Mouse (Mus musculus): ENCODE data around the gene Crebl2. TPM values are rescaled to one million over a fixed set of nuclear protein-coding genes. Genes with fewer than 3 reads are reported as not detected.

The Crebl2 gene
- polyA plus RNA-seq, 1 experiment: 2.3 TPM

- Histone ChIP-seq H3K9me3 (no peaks in the 10 kb centered on the region), H3K4me3 (replicated peaks) (no peak overlapping the region), H3K27me3 (replicated peaks) (peaks cover 16% of the 10 kb centered on the region), H3K36me3 (replicated peaks; ENCODE audit: low read length) (no peaks in the 10 kb centered on the region), H3K4me1 (no peaks in the 10 kb centered on the region; the same call in 1 of the 2 replicates)
- TF ChIP-seq FLI1 (IDR thresholded peaks at IDR 0.05; ENCODE audit: low read length) (no peak), GATA1 (IDR thresholded peaks at IDR 0.05; ENCODE audit: borderline replicate concordance, low read length) (no peak)
Observed at GRCm38 (mm10) chr6:134819741-134820140, 10.2 kb upstream of the Crebl2 start.

- no peak for TF ChIP-seq GATA1 (IDR thresholded peaks at IDR 0.05; ENCODE audit: borderline replicate concordance, low read length)
- TF ChIP-seq FLI1 (IDR thresholded peaks at IDR 0.05; ENCODE audit: low read length): no peak
- Histone ChIP-seq H3K4me1 (no peaks in the 10 kb centered on the region; the same call in 1 of the 2 replicates), H3K27me3 (replicated peaks) (peaks cover 16% of the 10 kb centered on the region), H3K36me3 (replicated peaks; ENCODE audit: low read length) (no peaks in the 10 kb centered on the region), H3K9me3 (no peaks in the 10 kb centered on the region), H3K4me3 (replicated peaks) (no peak overlapping the region)
Observed at GRCm38 (mm10) chr6:134820411-134820810, 9.5 kb upstream of the Crebl2 start.

GRCm38 (mm10) chr6:134822844-134823243 is 7.1 kb upstream of the Crebl2 start:
- Histone ChIP-seq H3K4me1 (no peaks in the 10 kb centered on the region; the same call in 1 of the 2 replicates), H3K4me3 (replicated peaks) (no peak overlapping the region), H3K36me3 (replicated peaks; ENCODE audit: low read length) (no peaks in the 10 kb centered on the region), H3K9me3 (no peaks in the 10 kb centered on the region), H3K27me3 (replicated peaks) (peaks cover 11% of the 10 kb centered on the region)
- no peak for TF ChIP-seq GATA1 (IDR thresholded peaks at IDR 0.05; ENCODE audit: borderline replicate concordance, low read length)
- TF ChIP-seq FLI1 (IDR thresholded peaks at IDR 0.05; ENCODE audit: low read length): no peak

GRCm38 (mm10) chr6:134830776-134831175 is 822 bp downstream of the Crebl2 start:
- no peak for TF ChIP-seq FLI1 (IDR thresholded peaks at IDR 0.05; ENCODE audit: low read length)
- TF ChIP-seq GATA1 (IDR thresholded peaks at IDR 0.05; ENCODE audit: borderline replicate concordance, low read length): no peak
- H3K4me1 ChIP-seq: peaks cover 53% of the 10 kb centered on the region
- peaks cover 2% of the 10 kb centered on the region for H3K27me3 ChIP-seq (replicated peaks)

GRCm38 (mm10) chr6:134834585-134835251 is 4.8 kb downstream of the Crebl2 start:
- H3K27me3 ChIP-seq (replicated peaks): no peaks in the 10 kb centered on the region
- H3K4me1 ChIP-seq: peaks cover 53% of the 10 kb centered on the region
- TF ChIP-seq GATA1 (IDR thresholded peaks at IDR 0.05; ENCODE audit: borderline replicate concordance, low read length): no peak
- TF ChIP-seq FLI1 (IDR thresholded peaks at IDR 0.05; ENCODE audit: low read length): no peak
- H3K36me3 ChIP-seq (replicated peaks; ENCODE audit: low read length): peaks cover 19% of the 10 kb centered on the region
- H3K9me3 ChIP-seq: no peaks in the 10 kb centered on the region
- no peak overlapping the region for H3K4me3 ChIP-seq (replicated peaks)

More at GRCm38 (mm10) chr6:134830776-134831175, 822 bp downstream of the Crebl2 start:
- no peaks in the 10 kb centered on the region for H3K36me3 ChIP-seq (replicated peaks; ENCODE audit: low read length)
- H3K9me3 ChIP-seq: no peaks in the 10 kb centered on the region
- H3K4me3 ChIP-seq (replicated peaks): peak overlapping the region; percentile 97

- Histone ChIP-seq H3K4me1 (peaks cover 34% of the 10 kb centered on the region), H3K9me3 (no peaks in the 10 kb centered on the region), H3K27me3 (replicated peaks) (no peaks in the 10 kb centered on the region), H3K36me3 (replicated peaks; ENCODE audit: low read length) (peaks cover 20% of the 10 kb centered on the region), H3K4me3 (replicated peaks) (no peak overlapping the region)
- TF ChIP-seq FLI1 (IDR thresholded peaks at IDR 0.05; ENCODE audit: low read length): no peak
- TF ChIP-seq GATA1 (IDR thresholded peaks at IDR 0.05; ENCODE audit: borderline replicate concordance, low read length): no peak
Observed at GRCm38 (mm10) chr6:134838111-134838510, 8.2 kb downstream of the Crebl2 start.

GRCm38 (mm10) chr6:134840346-134840745 is 10.4 kb downstream of the Crebl2 start:
- Histone ChIP-seq H3K36me3 (replicated peaks; ENCODE audit: low read length) (peaks cover 27% of the 10 kb centered on the region), H3K27me3 (replicated peaks) (no peaks in the 10 kb centered on the region), H3K4me1 (peaks cover 26% of the 10 kb centered on the region), H3K9me3 (no peaks in the 10 kb centered on the region), H3K4me3 (replicated peaks) (no peak overlapping the region)
- TF ChIP-seq FLI1 (IDR thresholded peaks at IDR 0.05; ENCODE audit: low read length) (no peak), GATA1 (IDR thresholded peaks at IDR 0.05; ENCODE audit: borderline replicate concordance, low read length) (no peak)

GRCm38 (mm10) chr6:134845726-134846125 is 15.8 kb downstream of the Crebl2 start:
- Histone ChIP-seq H3K27me3 (replicated peaks) (no peaks in the 10 kb centered on the region), H3K36me3 (replicated peaks; ENCODE audit: low read length) (peaks cover 30% of the 10 kb centered on the region), H3K4me1 (peaks cover 38% of the 10 kb centered on the region), H3K9me3 (no peaks in the 10 kb centered on the region), H3K4me3 (replicated peaks) (no peak overlapping the region)
- no peak for TF ChIP-seq GATA1 (IDR thresholded peaks at IDR 0.05; ENCODE audit: borderline replicate concordance, low read length)
- TF ChIP-seq FLI1 (IDR thresholded peaks at IDR 0.05; ENCODE audit: low read length): no peak

GRCm38 (mm10) chr6:134846308-134846707 is 16.4 kb downstream of the Crebl2 start:
- peaks cover 38% of the 10 kb centered on the region for H3K4me1 ChIP-seq
- no peak overlapping the region for H3K4me3 ChIP-seq (replicated peaks)
- TF ChIP-seq GATA1 (IDR thresholded peaks at IDR 0.05; ENCODE audit: borderline replicate concordance, low read length) (no peak), FLI1 (IDR thresholded peaks at IDR 0.05; ENCODE audit: low read length) (no peak)
- H3K9me3 ChIP-seq: no peaks in the 10 kb centered on the region
- H3K36me3 ChIP-seq (replicated peaks; ENCODE audit: low read length): peaks cover 36% of the 10 kb centered on the region
- H3K27me3 ChIP-seq (replicated peaks): no peaks in the 10 kb centered on the region

- no peaks in the 10 kb centered on the region for H3K9me3 ChIP-seq
- no peaks in the 10 kb centered on the region for H3K27me3 ChIP-seq (replicated peaks)
- TF ChIP-seq FLI1 (IDR thresholded peaks at IDR 0.05; ENCODE audit: low read length) (no peak), GATA1 (IDR thresholded peaks at IDR 0.05; ENCODE audit: borderline replicate concordance, low read length) (no peak)
- peaks cover 47% of the 10 kb centered on the region for H3K36me3 ChIP-seq (replicated peaks; ENCODE audit: low read length)
- peaks cover 38% of the 10 kb centered on the region for H3K4me1 ChIP-seq
- no peak overlapping the region for H3K4me3 ChIP-seq (replicated peaks)
Observed at GRCm38 (mm10) chr6:134847550-134847949, 17.6 kb downstream of the Crebl2 start.
